Mouse (Mus musculus) cortical plate, adult 2 months (tissue): ENCODE measurements around the gene Gimap7.

Source experiments
- CTCF ChIP-seq: fragments of 200-500 bp; IDR thresholded peaks from 2 replicates; pipeline ENCODE4 v1.5.1; 2011; ENCODE audit warnings: mild to moderate bottlenecking, control low read depth, low read length; ENCODE audit not compliant: insufficient read depth; ENCODE audit errors: extremely low read depth
- POLR2A ChIP-seq: fragments of 200-500 bp; IDR thresholded peaks from 2 replicates; pipeline ENCODE4 v1.6.1; 2011; ENCODE audit warnings: mild to moderate bottlenecking, low read length, control low read depth; ENCODE audit not compliant: insufficient read depth; ENCODE audit errors: extremely low read depth

GRCm38 (mm10) chr6:48689320-48689719 is 29.1 kb upstream of the Gimap7 start:
- no peak for TF ChIP-seq POLR2A
- no peak for TF ChIP-seq CTCF
